Mouse (Mus musculus) CH12.LX (cell line): ENCODE measurements around the gene Sys1. TPM values are rescaled to one million over a fixed set of nuclear protein-coding genes. Genes with fewer than 3 reads are reported as not detected.

Experiments
- DNase-seq: peaks from one replicate; pipeline ENCODE4 v3.0.0-alpha.2; 2013; ENCODE audit errors: extremely low read depth
- H3K27ac ChIP-seq: 2 replicates; pipeline ENCODE4 v1.5.1; 2012; ENCODE audit warnings: low read depth, mild to moderate bottlenecking, control low read depth, moderate library complexity; ENCODE audit not compliant: insufficient read depth
- H3K27me3 ChIP-seq: replicated peaks from 2 replicates; pipeline ENCODE3; 2012; ENCODE audit warnings: inconsistent platforms
- H3K36me3 ChIP-seq, 2 experiments: replicated peaks in 1 of 2; 2 replicates each; pipeline versions ENCODE3 to v1.6.1; 2012; ENCODE audit warnings: inconsistent platforms in 1 of 2, low read length in 1 of 2, mild to moderate bottlenecking in 1 of 2, mixed read lengths in 1 of 2, moderate library complexity in 1 of 2; ENCODE audit not compliant: control insufficient read depth in 1 of 2, insufficient read depth in 1 of 2
- H3K4me1 ChIP-seq, 2 experiments: 2 replicates each; pipeline ENCODE4 v1.6.1; 2012; ENCODE audit warnings: inconsistent platforms in 1 of 2, moderate library complexity in 1 of 2; ENCODE audit not compliant: insufficient read depth in 2 of 2, control insufficient read depth in 1 of 2
- H3K4me2 ChIP-seq: 2 replicates; pipeline ENCODE4 v1.6.1; 2012; ENCODE audit warnings: low read depth, mild to moderate bottlenecking, control low read depth; ENCODE audit not compliant: poor library complexity, insufficient read depth, severe bottlenecking
- H3K4me3 ChIP-seq, 3 experiments: fragments of 150-350 bp in 1 of 3; sonication (generic) in 1 of 3; replicated peaks in 1 of 3; 2 replicates each; pipeline versions ENCODE3 to v1.5.1; 2011 to 2012; ENCODE audit warnings: low read depth in 2 of 3, low read length in 2 of 3, mild to moderate bottlenecking in 2 of 3, moderate library complexity in 2 of 3, control low read depth in 1 of 3, improper control_type of control experiment in 1 of 3, inconsistent platforms in 1 of 3, mixed read lengths in 1 of 3; ENCODE audit not compliant: poor library complexity in 1 of 3
- H3K79me2 ChIP-seq: replicated peaks from 2 replicates; pipeline ENCODE4 v1.6.1; 2012; ENCODE audit warnings: mild to moderate bottlenecking, moderate library complexity; ENCODE audit not compliant: control insufficient read depth, poor library complexity, insufficient read depth, severe bottlenecking; ENCODE audit errors: extremely low read depth
- H3K9ac ChIP-seq: 2 replicates; pipeline ENCODE4 v1.6.1; 2012; ENCODE audit warnings: low read depth, mild to moderate bottlenecking, control low read depth, moderate library complexity; ENCODE audit not compliant: insufficient read depth
- H3K9me3 ChIP-seq: replicated peaks from 2 replicates; pipeline ENCODE3; 2012; ENCODE audit warnings: low read length, inconsistent platforms, mixed read lengths
- BHLHE40 ChIP-seq: IDR thresholded peaks from 2 replicates; pipeline ENCODE4 v1.6.1; 2011; ENCODE audit warnings: mild to moderate bottlenecking, low read depth, low read length, improper control_type of control experiment
- CHD1 ChIP-seq: IDR thresholded peaks from 2 replicates; pipeline ENCODE4 v1.6.1; 2012; ENCODE audit warnings: low read depth, low read length, improper control_type of control experiment, inconsistent platforms
- CTCF ChIP-seq, 2 experiments: IDR thresholded peaks in 1 of 2; conservative IDR thresholded peaks in 1 of 2; 2 replicates each; pipeline ENCODE4 v1.5.1; 2011 to 2012; ENCODE audit warnings: low read depth in 2 of 2, low read length in 2 of 2, improper control_type of control experiment in 1 of 2, inconsistent platforms in 1 of 2, mild to moderate bottlenecking in 1 of 2, moderate library complexity in 1 of 2
- E2F4 ChIP-seq: IDR thresholded peaks from 2 replicates; pipeline ENCODE4 v1.6.1; 2011; ENCODE audit warnings: low read depth, low read length, improper control_type of control experiment; ENCODE audit not compliant: insufficient replicate concordance
- ELF1 ChIP-seq: IDR thresholded peaks from 2 replicates; pipeline ENCODE4 v1.6.1; 2014; ENCODE audit warnings: low read depth, mild to moderate bottlenecking, inconsistent platforms, low read length, improper control_type of control experiment
- EP300 ChIP-seq: IDR thresholded peaks from 2 replicates; pipeline ENCODE4 v1.6.1; 2011; ENCODE audit warnings: low read length, improper control_type of control experiment
- GABPA ChIP-seq: IDR thresholded peaks from 2 replicates; pipeline ENCODE4 v1.6.1; 2012; ENCODE audit warnings: low read depth, low read length, improper control_type of control experiment, inconsistent platforms; ENCODE audit not compliant: insufficient replicate concordance
- HCFC1 ChIP-seq: IDR thresholded peaks from 2 replicates; pipeline ENCODE4 v1.6.1; 2012; ENCODE audit warnings: low read depth, mild to moderate bottlenecking, inconsistent platforms, low read length, improper control_type of control experiment
- IRF4 ChIP-seq: IDR thresholded peaks from 2 replicates; pipeline ENCODE4 v1.6.1; 2014; ENCODE audit warnings: low read depth, mild to moderate bottlenecking, inconsistent platforms, low read length, improper control_type of control experiment
- JUN ChIP-seq: IDR thresholded peaks from 2 replicates; pipeline ENCODE4 v1.6.1; 2011; ENCODE audit warnings: low read depth, mild to moderate bottlenecking, low read length, improper control_type of control experiment, moderate library complexity; ENCODE audit not compliant: insufficient read depth
- JUND ChIP-seq: conservative IDR thresholded peaks from 2 replicates; pipeline ENCODE4 v1.6.1; 2011; ENCODE audit warnings: low read depth, low read length, improper control_type of control experiment
- KAT2A ChIP-seq: IDR thresholded peaks from 2 replicates; pipeline ENCODE4 v1.6.1; 2012; ENCODE audit warnings: low read length, improper control_type of control experiment, inconsistent platforms; ENCODE audit not compliant: insufficient replicate concordance
- MAFK ChIP-seq: IDR thresholded peaks from 2 replicates; pipeline ENCODE4 v1.6.1; 2011; ENCODE audit warnings: low read length, improper control_type of control experiment; ENCODE audit not compliant: insufficient replicate concordance
- MAX ChIP-seq: IDR thresholded peaks from 2 replicates; pipeline ENCODE4 v1.6.1; 2011; ENCODE audit warnings: low read length, improper control_type of control experiment
- MAZ ChIP-seq: IDR thresholded peaks from 2 replicates; pipeline ENCODE4 v1.6.1; 2012; ENCODE audit warnings: low read depth, mild to moderate bottlenecking, inconsistent platforms, low read length, improper control_type of control experiment, moderate library complexity
- MEF2A ChIP-seq: IDR thresholded peaks from 2 replicates; pipeline ENCODE4 v1.6.1; 2014; ENCODE audit warnings: low read depth, mild to moderate bottlenecking, inconsistent platforms, low read length, improper control_type of control experiment, borderline replicate concordance
- MXI1 ChIP-seq: IDR thresholded peaks from 2 replicates; pipeline ENCODE4 v1.6.1; 2011; ENCODE audit warnings: mild to moderate bottlenecking, low read depth, low read length, improper control_type of control experiment
- NRF1 ChIP-seq: IDR thresholded peaks from 2 replicates; pipeline ENCODE4 v1.6.1; 2014; ENCODE audit warnings: low read depth, mild to moderate bottlenecking, inconsistent platforms, low read length, improper control_type of control experiment, moderate library complexity
- PAX5 ChIP-seq: IDR thresholded peaks from 2 replicates; pipeline ENCODE4 v1.6.1; 2012; ENCODE audit warnings: low read length, inconsistent platforms, mixed read lengths
- POLR2A ChIP-seq: IDR thresholded peaks from 2 replicates; pipeline ENCODE4 v1.6.1; 2011; ENCODE audit warnings: low read depth, mild to moderate bottlenecking, improper control_type of control experiment, low read length
- POLR2AphosphoS2 ChIP-seq: IDR thresholded peaks from 2 replicates; pipeline ENCODE4 v1.6.1; 2011; ENCODE audit warnings: low read depth, low read length, improper control_type of control experiment
- RAD21 ChIP-seq: IDR thresholded peaks from 2 replicates; pipeline ENCODE4 v1.6.1; 2011; ENCODE audit warnings: low read depth, mild to moderate bottlenecking, low read length, improper control_type of control experiment, moderate library complexity
- RCOR1 ChIP-seq: conservative IDR thresholded peaks from 2 replicates; pipeline ENCODE4 v1.6.1; 2012; ENCODE audit warnings: low read depth, mild to moderate bottlenecking, inconsistent platforms, low read length, improper control_type of control experiment
- SIN3A ChIP-seq: IDR thresholded peaks from 2 replicates; pipeline ENCODE4 v1.6.1; 2012; ENCODE audit warnings: low read length, improper control_type of control experiment, inconsistent platforms
- SMC3 ChIP-seq: IDR thresholded peaks from 2 replicates; pipeline ENCODE4 v1.6.1; 2011; ENCODE audit warnings: low read depth, low read length, improper control_type of control experiment
- TBP ChIP-seq: conservative IDR thresholded peaks from 2 replicates; pipeline ENCODE4 v1.6.1; 2011; ENCODE audit warnings: low read depth, low read length, improper control_type of control experiment
- TCF12 ChIP-seq: IDR thresholded peaks from 2 replicates; pipeline ENCODE4 v1.6.1; 2014; ENCODE audit warnings: low read depth, mild to moderate bottlenecking, inconsistent platforms, low read length, improper control_type of control experiment
- UBTF ChIP-seq: IDR thresholded peaks from 2 replicates; pipeline ENCODE4 v1.6.1; 2012; ENCODE audit warnings: low read depth, mild to moderate bottlenecking, inconsistent platforms, low read length, improper control_type of control experiment, moderate library complexity
- USF2 ChIP-seq: conservative IDR thresholded peaks from 2 replicates; pipeline ENCODE4 v1.6.1; 2011; ENCODE audit warnings: low read depth, low read length, improper control_type of control experiment
- ZKSCAN1 ChIP-seq: IDR thresholded peaks from 2 replicates; pipeline ENCODE4 v1.6.1; 2012; ENCODE audit warnings: low read depth, inconsistent platforms, low read length, improper control_type of control experiment, borderline replicate concordance
- ZMIZ1 ChIP-seq: IDR thresholded peaks from 2 replicates; pipeline ENCODE4 v1.6.1; 2012; ENCODE audit warnings: low read depth, mild to moderate bottlenecking, inconsistent platforms, low read length, improper control_type of control experiment
- ZNF384 ChIP-seq: IDR thresholded peaks from 2 replicates; pipeline ENCODE4 v1.6.1; 2012; ENCODE audit warnings: low read depth, low read length, improper control_type of control experiment, inconsistent platforms
- dilution Hi-C: fragments of 300-500 bp; cut with MboI; formaldehyde crosslinking; loops from 2 replicates; pipeline ENCODE4 v1.14.3; 2020; ENCODE audit warnings: low sequenced_read_pairs; ENCODE audit not compliant: extremely low pct_unique_long_range_greater_than_20kb, extremely low pct_ligation_motif_present
- in situ Hi-C: fragments of 300-500 bp; cut with MboI; formaldehyde crosslinking; loops from 3 replicates; pipeline ENCODE4 v1.14.3; 2019; ENCODE audit warnings: low sequenced_read_pairs, low pct_ligation_motif_present, low pct_unique_long_range_greater_than_20kb, mixed read lengths
- polyA plus RNA-seq: library from polyadenylated mRNA; unstranded; fragments of >175 nt; gene quantifications from 2 replicates; pipeline ENCODE4 v1.2.1, GENCODE M21; 2012; ENCODE audit warnings: low read depth; ENCODE audit not compliant: insufficient read length
- total RNA-seq, 2 experiments: library from RNA; depleted of rRNA; stranded (reverse); fragments of 300-350 nt in 1 of 2; fragments of >200 nt in 1 of 2; gene quantifications; 2 replicates each; pipeline ENCODE4 v1.2.3; 2012 to 2014

Gene Sys1
- total and polyA plus RNA-seq, 3 experiments: 46.6 to 59.7 (median 57.4) TPM

- no peaks in the 10 kb centered on the region for H3K9me3 ChIP-seq
- H3K4me1 ChIP-seq: peaks cover 35 to 81% of the 10 kb centered on the region in 2 experiments
- H3K36me3 ChIP-seq: peaks cover 0 to 19% of the 10 kb centered on the region in 2 experiments
- no peak overlapping the region for H3K27ac ChIP-seq
- peak overlapping the region; percentile 77; the same call in 1 of the 2 replicates for H3K4me2 ChIP-seq
- dilution Hi-C loops: no loop called here
- H3K79me2 ChIP-seq: peaks cover 39% of the 10 kb centered on the region
- TF ChIP-seq IRF4: no peak
- TF ChIP-seq MEF2A: no peak
- no peak for TF ChIP-seq POLR2A
- TF ChIP-seq KAT2A: no peak
- no peak for TF ChIP-seq HCFC1
- no peak for TF ChIP-seq RCOR1
- no peak for TF ChIP-seq TBP
- TF ChIP-seq CHD1: no peak
- no peak for TF ChIP-seq MAFK
- no peak for TF ChIP-seq MXI1
- no peak overlapping the region; the same call in 1 of the 2 replicates for H3K9ac ChIP-seq
- H3K4me3 ChIP-seq: peak overlapping the region in 1 of 3 experiments; percentile 58
- DNase-seq: no peak
- H3K27me3 ChIP-seq: peaks cover 7% of the 10 kb centered on the region
- in situ Hi-C loops: no loop called here
Measured at GRCm38 (mm10) chr2:164440314-164440713, 16.4 kb upstream of the Sys1 start.

- Histone ChIP-seq H3K9me3 (no peaks in the 10 kb centered on the region), H3K4me2 (peak overlapping the region; percentile 77), H3K4me3 (peak overlapping the region; percentile 58 to 72 (median 63)), H3K4me1 (peaks cover 30 to 72% of the 10 kb centered on the region in 2 experiments), H3K79me2 (peaks cover 36% of the 10 kb centered on the region), H3K36me3 (peaks cover 0 to 18% of the 10 kb centered on the region in 2 experiments), H3K27me3 (peaks cover 13% of the 10 kb centered on the region), H3K27ac (no peak overlapping the region; the same call in 1 of the 2 replicates), H3K9ac (peak overlapping the region; percentile 87; the same call in 1 of the 2 replicates)
- in situ Hi-C loops: no loop called here
- dilution Hi-C loops: no loop called here
- DNase-seq: peak; percentile 87
- TF ChIP-seq SIN3A: peak; percentile 90
- no peak for TF ChIP-seq GABPA
- peak; percentile 75 for TF ChIP-seq IRF4
- TF ChIP-seq TBP: no peak; the same call in 1 of the 2 replicates
- TF ChIP-seq MAZ: peak; percentile 81
- TF ChIP-seq UBTF: no peak
- 0 out of 2 replicates have a peak, but pooled peaks have one; percentile 9 for TF ChIP-seq JUN
- TF ChIP-seq ELF1: peak; percentile 40; the same call in 1 of the 2 replicates
- peak; percentile 75 for TF ChIP-seq MAFK
- TF ChIP-seq PAX5: no peak
- peak; percentile 62 for TF ChIP-seq MXI1
- TF ChIP-seq BHLHE40: peak; percentile 98
- no peak for TF ChIP-seq E2F4
- peak in 1 of 2 experiments; percentile 15; a peak in 2 of 4 replicates for TF ChIP-seq CTCF (conservative IDR thresholded peaks at IDR 0.05 in 1 of 2, IDR thresholded peaks at IDR 0.05 in 1 of 2; ENCODE audit: low read depth in 2 of 2, low read length in 2 of 2)
- no peak for TF ChIP-seq ZKSCAN1
- 0 out of 2 replicates have a peak, but pooled peaks have one; percentile 22 for TF ChIP-seq JUND
- no peak for TF ChIP-seq SMC3
- peak; percentile 45; the same call in 1 of the 2 replicates for TF ChIP-seq HCFC1
- TF ChIP-seq MAX: peak; percentile 92
- no peak for TF ChIP-seq ZMIZ1
- TF ChIP-seq POLR2A: no peak
- 0 out of 2 replicates have a peak, but pooled peaks have one; percentile 16 for TF ChIP-seq ZNF384
- no peak for TF ChIP-seq POLR2AphosphoS2
- peak; percentile 99 for TF ChIP-seq TCF12
- TF ChIP-seq EP300: peak; percentile 95
- 0 out of 2 replicates have a peak, but pooled peaks have one; percentile 23 for TF ChIP-seq NRF1
- TF ChIP-seq RAD21: no peak; the same call in 1 of the 2 replicates
- TF ChIP-seq USF2: 0 out of 2 replicates have a peak, but pooled peaks have one; percentile 17
Measured at GRCm38 (mm10) chr2:164441155-164441554, 15.6 kb upstream of the Sys1 start.
